Comparison of ENCODE assay signal across 8 mouse cellular contexts in genomic region chr11:39794183-39794652, GRCm38 (mm10).
DNase-seq lines count a peak whose midpoint lies in the region; ATAC-seq and TF ChIP-seq lines count a peak whose summit lies in the region.

No protein-coding gene starts in this region.

- H3K9me3 ChIP-seq in heart, embryonic 12.5 days (replicated peaks), result no peaks in the 10 kb centered on the region
- H3K9me3 ChIP-seq in neural tube, embryonic 14.5 days (ENCODE audit: control insufficient read depth, low read length), result no peaks in the 10 kb centered on the region

- H3K27me3 ChIP-seq in heart, embryonic 12.5 days (replicated peaks), result no peaks in the 10 kb centered on the region
- H3K27me3 ChIP-seq in neural tube, embryonic 14.5 days (ENCODE audit: control insufficient read depth, insufficient read depth, low read length), result no peaks in the 10 kb centered on the region

- TF ChIP-seq POLR2A in brain, embryonic 14.5 days (IDR thresholded peaks at IDR 0.05; ENCODE audit: borderline replicate concordance, extremely low read depth, insufficient read depth, insufficient read length, poor library complexity, severe bottlenecking), result no peak

- no peak for TF ChIP-seq CTCF in brain, embryonic 14.5 days (IDR thresholded peaks at IDR 0.05; ENCODE audit: borderline replicate concordance, extremely low read depth, insufficient read depth, insufficient read length)

- H3K4me3 ChIP-seq in heart, embryonic 12.5 days, result peak overlapping the region; percentile 51
- H3K4me3 ChIP-seq in neural tube, embryonic 14.5 days (ENCODE audit: low read depth, low read length), result peak overlapping the region; percentile 30

- WGBS in heart, embryonic 12.5 days, result 1% methylated on average over 13 of the region's 14 CpGs
- WGBS in neural tube, embryonic 14.5 days, result under 1% methylated on average over 14 of the region's 14 CpGs

- DNase-seq in heart, adult 9 months (ENCODE audit: low spot score in 2 of 2), result no peak
- DNase-seq in brain, embryonic 14.5 days (ENCODE audit: low read depth), result peak; percentile 92
- peak; percentile 16 to 31 for DNase-seq in frontal cortex, postnatal 36 days (ENCODE audit: low spot score in 2 of 2)
- DNase-seq in left cerebral cortex, postnatal 10 days (ENCODE audit: extremely low spot score in 1 of 2, low spot score in 2 of 2), result peak; percentile 12 to 14
- no peak for DNase-seq in gastrocnemius, postnatal 25 days
- no peak for DNase-seq in urinary bladder, postnatal 4 days (ENCODE audit: low spot score in 2 of 2)

- no peak overlapping the region for H3K27ac ChIP-seq in heart, embryonic 12.5 days (ENCODE audit: poor library complexity, severe bottlenecking)
- peak overlapping the region; percentile 60 for H3K27ac ChIP-seq in neural tube, embryonic 14.5 days (ENCODE audit: low read depth, low read length)

- H3K4me2 ChIP-seq in heart, embryonic 12.5 days, result peak overlapping the region; percentile 72
- H3K4me2 ChIP-seq in neural tube, embryonic 14.5 days (ENCODE audit: low read depth, low read length), result peak overlapping the region; percentile 61

- intact Hi-C loops in left cerebral cortex, postnatal 10 days (cut with DNase I), result no loop called here

- no peaks in the 10 kb centered on the region for H3K36me3 ChIP-seq in heart, embryonic 12.5 days
- no peaks in the 10 kb centered on the region for H3K36me3 ChIP-seq in neural tube, embryonic 14.5 days (ENCODE audit: control insufficient read depth, insufficient read depth, low read length)

- H3K9ac ChIP-seq in heart, embryonic 12.5 days, result peak overlapping the region; percentile 54
- H3K9ac ChIP-seq in neural tube, embryonic 14.5 days (replicated peaks; ENCODE audit: low read depth, low read length), result peak overlapping the region; percentile 47; the same call in 1 of the 2 replicates

- no peaks in the 10 kb centered on the region for H3K4me1 ChIP-seq in heart, embryonic 12.5 days (replicated peaks)
- peaks cover 3% of the 10 kb centered on the region; the same call in 1 of the 2 replicates for H3K4me1 ChIP-seq in neural tube, embryonic 14.5 days (ENCODE audit: control insufficient read depth, insufficient read depth, low read length)

- peak; percentile 39; the same call in 1 of the 2 replicates for ATAC-seq in heart, embryonic 12.5 days (ENCODE audit: insufficient number of reproducible peaks, low FRiP score)
- ATAC-seq in neural tube, embryonic 14.5 days (ENCODE audit: low read depth), result peak; percentile 93

Comparison
In these comparisons a context has a peak if more than half of its experiments do, and no peak if none do; other contexts are left out.
1. DNase-seq: peak in brain, embryonic 14.5 days (single experiment), frontal cortex, postnatal 36 days (2 of 2) and left cerebral cortex, postnatal 10 days (2 of 2); none in heart, adult 9 months (0 of 2), gastrocnemius, postnatal 25 days (single experiment) and urinary bladder, postnatal 4 days (0 of 2).